Mouse (Mus musculus): ENCODE data around the gene Hephl1.

The Hephl1 gene

GRCm38 (mm10) chr9:15015223-15015956 is 96.5 kb downstream of the Hephl1 start:
- DNase-seq: peak; percentile 85

GRCm38 (mm10) chr9:15007566-15007965 is 104.3 kb downstream of the Hephl1 start:
- DNase-seq: no peak

GRCm38 (mm10) chr9:15004298-15004685 is 107.6 kb downstream of the Hephl1 start:
- DNase-seq: no peak

- DNase-seq: no peak
Observed at GRCm38 (mm10) chr9:15003676-15004297, 108.1 kb downstream of the Hephl1 start.

GRCm38 (mm10) chr9:15002995-15003613 is 108.8 kb downstream of the Hephl1 start:
- DNase-seq: no peak

Data from lung, postnatal 10 days (tissue).